Mouse (Mus musculus) embryo, embryonic 9.5 days (tissue): ENCODE results near the gene Grk5.
"Not testable (repeated sequence)": the region's sequence is repeated elsewhere in the genome, so short reads cannot be mapped to it uniquely, and the experiment has no call there.

ENCODE experiments used
- DNase-seq: peaks from one replicate; pipeline ENCODE4 v3.0.0-alpha.2; 2017; ENCODE audit errors: extremely low spot score

Gene Grk5

DNA sequence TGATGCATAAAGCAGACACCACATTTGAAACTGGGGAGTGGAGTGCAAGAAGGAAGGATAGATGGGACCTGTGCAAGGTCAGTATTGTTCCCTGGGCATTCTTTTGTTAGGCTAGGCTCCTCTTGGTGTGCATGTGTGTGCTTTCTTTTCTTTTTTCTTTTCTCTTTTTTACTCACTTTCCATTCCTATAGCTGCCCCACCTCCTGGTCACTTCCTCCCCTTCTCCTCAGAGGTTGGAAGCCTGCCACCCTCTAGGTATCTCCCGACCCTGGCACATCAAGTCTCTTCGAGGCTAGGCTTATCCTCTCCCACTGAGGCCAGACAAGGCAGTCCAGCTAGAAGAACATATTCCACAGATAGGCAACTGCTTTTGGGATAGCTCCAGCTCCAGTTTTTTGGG, 22.1 kb downstream of the Grk5 start:
- DNase-seq = no peak

DNA sequence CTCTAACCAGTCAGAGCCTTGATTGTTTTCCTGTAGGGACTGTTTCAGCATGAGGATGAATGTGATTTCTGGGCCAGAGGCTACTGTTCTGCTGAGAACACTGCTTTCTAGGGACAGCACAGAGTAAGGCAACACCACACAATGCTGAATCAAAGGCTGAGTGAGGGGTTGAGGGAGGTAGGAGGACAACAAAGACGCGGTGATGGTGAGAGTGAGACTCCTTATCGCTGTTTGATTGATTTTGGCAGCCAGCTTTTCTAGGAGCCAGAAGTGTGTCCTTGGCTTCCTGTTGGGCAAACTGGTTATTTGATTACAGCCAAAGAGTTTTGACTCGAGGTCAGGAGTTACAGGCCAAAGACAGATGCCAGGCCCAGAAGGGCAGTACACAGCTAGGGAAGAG, 25.7 kb downstream of the Grk5 start:
- DNase-seq = no peak

DNA sequence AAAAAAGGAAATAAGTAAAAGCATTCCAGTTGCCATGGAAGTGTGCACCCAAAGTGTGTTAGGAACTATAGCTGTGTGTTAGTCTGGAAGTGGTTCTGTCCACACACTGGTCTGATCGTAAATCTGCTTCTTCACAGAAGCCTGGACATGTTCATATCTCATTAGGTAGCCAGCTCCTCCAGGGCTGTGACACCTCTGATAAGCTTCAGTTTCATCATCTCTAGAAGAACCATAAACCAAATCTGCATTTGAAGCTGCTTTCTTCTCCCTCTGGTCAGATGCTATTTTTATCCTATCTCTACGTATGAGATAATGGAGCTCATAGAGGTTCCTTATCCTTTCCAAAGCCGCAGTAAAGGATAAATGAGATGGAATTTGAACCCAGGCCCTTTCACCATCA, 26.3 kb downstream of the Grk5 start:
- no peak for DNase-seq

DNA sequence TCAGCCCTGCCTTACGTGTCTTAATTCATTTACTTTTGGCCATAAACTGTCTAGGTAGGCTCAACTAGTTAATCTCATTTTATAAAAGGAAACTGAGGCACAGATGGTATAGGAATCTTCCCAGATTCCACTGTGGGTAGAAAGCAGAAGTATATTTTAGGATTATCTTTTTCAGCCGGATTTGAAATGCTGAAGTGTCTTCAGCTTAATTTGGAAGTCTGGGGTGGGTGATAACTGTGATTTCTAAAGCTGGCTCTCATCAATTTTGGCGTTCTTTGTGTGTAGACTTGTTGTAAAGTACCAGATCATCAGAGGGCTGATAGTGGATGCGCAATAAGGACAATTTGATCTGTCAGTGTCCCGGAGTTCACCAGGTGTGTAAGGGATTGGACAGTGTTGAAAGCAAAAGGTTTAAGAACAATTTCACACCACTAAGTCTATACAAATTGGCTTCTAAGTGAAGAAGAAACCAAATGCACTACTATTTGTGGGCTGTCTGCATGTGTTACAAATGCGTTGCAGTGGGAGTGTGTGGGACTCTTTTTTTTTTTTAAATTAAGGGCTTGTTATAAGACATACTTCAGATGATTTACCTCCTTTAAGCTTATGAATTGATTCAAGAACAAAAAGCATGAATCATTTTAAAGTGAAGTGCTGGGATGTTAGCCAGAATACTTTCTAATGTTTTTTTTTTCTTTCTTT, 27.5 kb downstream of the Grk5 start:
- no peak for DNase-seq

DNA sequence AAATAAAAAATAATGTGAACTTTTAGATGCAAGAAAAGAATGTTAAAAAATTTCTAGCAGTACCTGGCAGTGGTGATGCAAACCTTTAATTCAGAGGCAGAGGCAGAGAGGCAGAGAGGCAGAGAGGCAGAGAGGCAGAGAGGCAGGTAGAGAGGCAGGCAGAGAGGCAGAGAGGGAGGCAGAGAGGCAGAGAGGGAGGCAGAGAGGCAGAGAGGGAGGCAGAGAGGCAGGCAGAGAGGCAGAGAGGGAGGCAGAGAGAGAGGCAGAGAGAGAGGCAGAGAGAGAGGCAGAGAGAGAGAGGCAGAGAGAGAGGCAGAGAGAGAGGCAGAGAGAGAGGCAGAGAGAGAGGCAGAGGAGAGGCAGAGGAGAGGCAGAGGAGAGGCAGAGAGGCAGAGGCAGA, 35.0 kb downstream of the Grk5 start:
- DNase-seq = not testable (repeated sequence)

DNA sequence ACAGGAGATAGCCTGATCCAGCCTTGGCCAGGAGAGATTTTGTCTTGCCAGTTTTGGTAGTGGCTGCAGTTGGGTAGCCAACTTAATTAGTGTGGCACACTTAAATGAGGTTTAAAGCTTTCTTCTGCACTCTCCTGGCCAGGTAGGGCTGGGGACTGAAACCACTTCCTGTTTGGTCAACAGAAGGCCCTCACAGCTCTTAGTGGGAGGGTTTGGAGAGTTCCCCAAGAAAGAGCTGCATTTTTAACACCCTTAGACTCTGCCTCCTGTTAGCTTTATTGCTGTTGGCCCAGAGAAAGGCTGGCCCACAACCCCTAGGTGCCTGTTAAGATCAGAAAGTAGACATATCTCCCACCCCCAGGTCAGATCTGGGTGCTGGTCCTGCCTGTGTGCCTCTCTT, 45.5 kb downstream of the Grk5 start:
- no peak for DNase-seq

DNA sequence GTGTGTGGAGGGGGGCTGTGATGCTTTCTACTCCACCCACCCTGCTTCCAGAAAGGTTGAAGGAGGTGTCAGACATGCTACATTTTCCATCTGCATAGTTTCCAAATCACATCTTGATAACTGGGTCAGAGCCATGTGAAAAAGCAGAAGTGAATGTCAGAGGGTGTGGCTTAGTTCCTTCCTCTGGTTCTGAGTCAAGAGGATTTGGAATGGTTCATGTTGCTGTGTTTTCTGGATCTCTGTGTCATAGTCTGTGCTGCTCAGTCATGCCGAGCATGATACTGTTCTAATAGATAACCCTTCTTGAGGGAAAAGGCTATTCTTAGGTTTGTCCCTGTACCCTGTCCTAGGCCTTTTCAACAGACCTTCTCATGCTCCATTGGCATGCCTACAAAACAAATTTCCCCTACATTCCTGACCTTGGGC, 50.4 kb downstream of the Grk5 start:
- no peak for DNase-seq

DNA sequence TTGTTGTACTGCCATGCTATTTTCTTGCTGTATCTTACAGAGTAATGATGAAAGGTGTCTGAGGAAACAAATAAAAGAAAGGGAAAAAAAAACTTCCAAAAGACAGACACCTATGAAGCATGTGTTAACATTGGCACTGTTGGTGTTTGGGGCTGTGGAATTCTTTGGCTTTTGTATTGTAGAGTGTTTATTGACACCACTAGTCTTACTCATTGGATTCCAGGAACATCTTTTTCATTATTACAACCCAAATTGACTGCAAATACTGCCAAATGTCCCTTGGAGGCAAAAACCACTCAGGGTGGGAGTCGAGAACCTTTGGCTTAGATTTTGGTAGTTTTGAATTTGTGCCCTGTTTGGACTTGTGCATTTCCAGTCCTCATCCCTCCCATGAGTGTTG, 51.3 kb downstream of the Grk5 start:
- DNase-seq = no peak

DNA sequence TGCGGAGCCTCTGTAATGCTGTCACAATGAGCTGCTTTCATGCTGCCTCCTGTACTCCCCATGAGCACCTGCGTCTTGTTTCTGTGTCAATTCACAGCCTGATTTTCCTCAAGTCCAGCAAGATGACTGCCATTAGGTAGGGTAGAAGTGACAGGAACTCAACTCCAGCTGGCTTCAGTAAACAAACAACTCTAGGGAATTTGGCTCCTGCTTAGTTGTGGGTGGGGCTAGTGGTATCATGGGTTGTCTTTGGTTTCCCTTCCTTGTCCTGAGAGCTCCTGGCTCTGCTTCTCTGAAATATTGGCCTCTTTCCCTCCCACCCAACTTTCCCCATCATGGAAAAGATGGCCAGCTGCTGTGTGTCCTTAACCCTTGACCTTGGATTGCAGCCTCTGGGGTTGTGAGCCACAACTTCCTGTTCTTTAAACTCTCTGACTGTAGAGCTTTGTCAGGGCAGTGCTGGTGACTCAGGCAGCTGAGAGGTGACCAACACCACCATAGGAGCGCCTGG, 56.3 kb downstream of the Grk5 start:
- DNase-seq = peak; percentile 32

DNA sequence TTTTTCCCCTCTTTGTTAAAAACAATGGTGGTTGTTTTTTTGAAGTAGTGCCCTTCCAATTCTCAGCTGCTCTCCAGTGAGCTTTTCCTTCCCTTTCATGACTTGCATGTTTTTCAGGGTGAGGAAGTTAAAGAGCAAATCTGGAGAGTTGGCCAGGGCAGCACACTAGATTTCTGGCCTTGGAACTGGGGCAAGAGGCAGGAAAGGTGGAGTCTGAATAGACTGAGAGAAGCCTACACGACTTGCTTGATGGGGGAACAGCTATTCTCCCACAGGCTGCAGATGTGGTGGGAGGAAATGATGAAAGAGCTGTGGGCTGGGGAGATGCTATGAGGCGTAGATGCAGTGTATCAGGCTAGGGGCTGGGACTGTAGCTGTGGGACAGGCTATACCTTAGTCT, 57.1 kb downstream of the Grk5 start:
- DNase-seq = no peak

DNA sequence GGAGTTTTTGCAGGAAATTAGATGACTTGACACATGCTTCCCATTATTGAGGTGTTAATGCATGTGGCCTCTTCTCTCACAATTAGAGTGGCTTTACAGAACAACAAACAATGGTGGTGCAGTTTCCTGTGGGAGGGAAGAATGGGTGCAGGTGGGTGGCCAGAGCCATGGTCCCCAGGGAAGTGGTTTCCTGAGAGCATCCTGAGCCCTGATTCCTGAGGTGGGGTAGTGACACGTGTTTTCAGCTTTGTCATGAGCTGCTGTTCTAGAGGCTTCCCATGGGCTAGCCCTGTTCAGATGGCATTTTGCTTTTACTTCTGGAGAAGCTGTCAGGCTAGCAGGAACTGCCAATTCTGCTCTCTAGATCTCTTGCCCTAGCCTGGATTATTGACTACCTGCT, 59.4 kb downstream of the Grk5 start:
- DNase-seq = no peak

DNA sequence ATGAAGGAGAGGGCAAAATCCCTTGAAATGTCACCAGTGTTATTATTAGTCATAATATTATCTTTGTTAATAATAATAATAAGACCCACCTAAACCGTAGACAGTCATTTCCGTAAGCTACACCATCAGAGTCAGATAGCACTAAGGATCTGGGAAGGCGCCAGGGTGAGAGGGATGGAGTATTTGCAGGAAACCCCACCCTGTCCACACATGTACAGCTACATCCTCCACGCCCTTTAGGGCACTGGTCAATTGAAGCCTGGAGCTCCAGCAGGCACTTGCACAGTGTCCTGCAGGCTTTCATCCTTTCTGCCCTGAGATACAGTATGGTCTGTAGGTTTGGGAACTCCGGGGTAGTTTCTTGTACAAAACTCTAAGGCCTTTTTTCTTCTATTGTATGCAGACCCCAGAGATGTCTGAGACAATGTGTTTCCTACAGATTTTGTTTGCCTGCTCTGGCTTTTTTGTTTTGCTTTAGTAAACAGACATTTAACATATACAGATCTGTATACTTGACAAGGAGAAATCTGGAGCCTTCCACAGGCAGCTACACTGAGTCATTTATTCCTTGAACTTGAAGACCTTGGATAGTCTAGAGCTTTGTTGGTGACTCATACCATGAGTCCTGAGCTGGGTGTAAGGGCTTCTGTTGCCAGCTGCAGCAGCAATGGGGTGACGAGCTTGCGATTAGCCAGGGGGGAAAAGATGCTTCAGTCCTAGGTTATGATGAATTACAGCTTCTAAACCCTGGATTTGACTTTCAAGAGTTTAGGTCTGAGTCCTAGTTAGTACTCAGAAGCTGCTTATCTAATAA, 60.7 kb downstream of the Grk5 start:
- no peak for DNase-seq

DNA sequence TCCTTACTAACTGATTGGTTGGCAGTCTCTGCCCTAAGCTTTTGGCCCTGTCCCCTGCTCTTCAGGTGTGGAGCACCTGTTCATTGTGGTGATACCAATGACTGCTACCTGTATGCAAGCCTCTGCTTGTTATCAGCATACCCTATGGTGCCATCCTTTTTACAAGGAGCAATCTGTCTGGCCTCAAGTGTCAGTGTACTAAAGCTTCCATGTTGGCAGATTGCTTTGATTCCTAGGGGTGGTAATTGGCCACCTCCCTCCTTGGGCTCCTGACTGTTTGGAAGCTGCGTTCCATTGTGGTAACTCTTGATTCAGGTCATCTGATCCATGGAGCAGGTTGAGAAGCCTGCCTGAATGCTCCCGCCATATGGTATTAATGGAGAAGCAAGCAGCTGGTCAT, 65.6 kb downstream of the Grk5 start:
- DNase-seq = no peak

DNA sequence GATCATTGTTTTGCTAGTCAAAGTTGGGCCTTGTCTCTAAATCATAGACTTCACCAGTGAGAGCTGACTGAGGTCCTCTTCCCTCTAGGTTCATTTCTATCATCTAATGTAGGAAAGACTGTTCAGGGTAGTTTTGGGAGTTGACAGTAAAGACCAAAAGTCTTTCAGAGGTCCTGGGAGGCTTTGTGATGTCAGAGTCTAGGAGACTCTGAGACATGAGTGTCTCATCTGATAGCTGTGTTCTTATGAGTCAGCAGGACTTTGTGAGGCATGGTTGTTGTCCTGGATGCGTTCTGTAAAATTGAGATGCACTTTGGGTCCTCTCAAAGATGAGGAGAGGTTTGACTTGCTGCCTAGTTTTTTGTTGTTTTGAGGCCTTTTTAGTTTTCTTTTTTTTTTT, 66.2 kb downstream of the Grk5 start:
- DNase-seq = no peak

DNA sequence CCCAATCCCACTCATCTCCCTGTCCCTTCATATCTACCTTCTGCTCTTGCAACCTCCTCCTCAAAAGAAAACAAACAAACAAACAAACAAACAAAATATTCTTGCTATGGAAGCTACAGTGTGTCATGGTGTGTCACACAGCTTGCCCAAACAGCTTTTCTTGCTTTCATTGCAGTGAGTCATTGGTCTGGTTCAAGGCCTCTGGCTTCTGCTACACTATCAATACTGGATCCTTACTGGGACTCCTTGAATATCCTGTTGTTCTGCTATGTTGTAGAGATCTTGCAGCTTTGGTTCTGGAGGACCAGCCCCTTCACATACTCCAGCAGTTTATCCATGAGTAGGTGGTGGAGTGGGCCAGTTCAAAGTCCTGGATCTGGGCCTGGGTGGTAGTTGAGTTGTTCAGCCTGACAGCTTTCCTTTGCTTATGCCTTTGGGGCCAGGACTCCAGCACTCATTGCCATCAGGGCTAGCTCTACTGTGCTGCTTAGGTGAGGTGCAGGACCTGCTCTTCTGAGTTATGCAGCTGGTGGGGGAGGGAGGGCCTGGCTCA, 66.7 kb downstream of the Grk5 start:
- DNase-seq = no peak

DNA sequence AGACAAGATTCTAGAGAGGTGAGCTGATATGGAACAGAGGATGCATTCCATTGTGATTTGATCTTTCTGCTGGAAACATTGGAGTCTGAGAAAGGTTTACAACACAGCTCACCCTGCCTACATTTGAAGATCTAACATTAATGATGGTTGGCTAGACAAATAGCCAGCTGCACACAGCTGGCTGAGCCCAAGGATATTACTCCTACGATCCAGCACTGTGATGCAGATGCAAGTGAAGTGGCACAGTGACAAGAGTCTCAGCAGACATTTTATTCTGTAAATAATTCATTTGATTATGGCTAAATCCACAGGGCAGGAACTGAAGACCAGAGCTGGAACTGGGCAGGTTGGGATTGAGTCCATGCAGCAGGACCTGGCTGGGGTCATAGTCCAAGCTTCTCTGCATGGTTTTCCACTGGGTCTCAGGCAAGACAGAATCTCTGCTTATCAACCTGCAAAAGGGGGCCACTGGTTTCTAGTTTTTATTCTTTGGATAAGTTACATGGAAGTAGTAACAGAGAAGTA, 70.2 kb downstream of the Grk5 start:
- DNase-seq = no peak

DNA sequence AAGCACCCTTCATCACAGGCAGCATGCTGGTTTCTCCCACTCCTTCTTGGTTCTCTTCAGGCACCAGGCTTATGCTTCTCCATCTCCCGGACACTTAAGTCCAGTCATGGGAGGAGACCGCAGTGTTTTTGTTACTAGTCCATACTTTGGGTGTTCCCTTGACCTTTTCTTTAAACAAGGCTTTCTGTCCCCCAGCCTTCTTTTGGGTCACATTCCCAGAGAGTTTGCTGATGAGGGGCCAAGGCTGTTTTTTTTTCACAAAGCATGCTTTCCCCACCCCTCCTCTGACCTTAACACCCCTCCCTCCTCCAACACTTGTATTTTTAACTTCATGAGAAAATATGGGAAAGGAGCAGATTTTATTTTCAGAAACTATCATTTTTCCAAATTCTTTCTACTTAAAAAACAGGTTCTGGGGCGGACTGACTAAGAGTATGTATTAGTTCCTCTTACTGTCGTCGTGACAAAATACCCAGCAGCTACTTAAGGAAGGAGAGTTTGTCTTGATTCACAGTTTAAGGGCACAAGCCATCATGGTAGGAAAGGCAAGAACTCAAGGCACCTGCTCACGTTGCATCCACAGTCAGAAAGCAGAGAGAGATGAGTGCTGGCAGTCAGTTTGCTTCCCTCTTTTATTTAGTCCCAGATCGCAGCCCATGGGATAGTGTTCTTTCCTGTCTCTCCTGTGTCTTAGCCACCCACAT, 73.0 kb downstream of the Grk5 start:
- no peak for DNase-seq

DNA sequence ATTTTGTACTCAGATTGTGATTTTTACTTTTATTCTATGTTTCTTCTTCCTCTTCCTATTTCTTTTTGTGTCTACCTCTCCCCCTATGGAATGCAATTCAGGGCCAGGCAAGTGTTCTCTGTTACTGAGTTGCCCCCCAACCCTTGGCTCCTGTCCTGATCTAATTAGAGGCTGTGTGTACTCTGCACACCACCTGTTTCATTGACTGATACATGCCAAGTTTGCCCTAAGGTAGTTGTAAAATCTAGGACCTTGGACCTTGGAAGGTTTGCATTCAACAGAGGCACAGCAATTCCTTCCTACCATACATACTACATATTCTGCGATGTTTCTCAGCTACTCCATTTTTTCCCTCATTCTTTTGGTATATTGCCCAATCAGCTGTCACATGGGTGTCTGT, 78.4 kb downstream of the Grk5 start:
- no peak for DNase-seq

DNA sequence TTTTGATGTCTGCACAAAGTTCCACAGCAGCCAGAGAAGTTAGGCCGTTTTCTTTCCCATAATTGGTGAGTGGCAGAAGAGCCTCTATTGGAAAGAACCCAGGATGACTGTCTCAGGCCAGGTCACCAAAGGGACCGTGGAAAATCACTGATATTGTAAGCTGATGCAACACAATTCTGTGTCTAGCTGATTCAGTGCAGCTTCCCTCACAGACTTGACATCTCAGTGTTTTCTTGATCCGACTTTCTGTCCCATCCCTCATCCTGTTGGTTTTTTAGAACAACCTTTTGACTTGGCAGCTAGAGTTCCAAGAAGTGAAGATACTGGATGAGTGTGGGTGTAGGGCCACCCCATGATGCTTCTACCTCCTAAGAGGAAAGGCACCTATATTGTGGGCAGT, 80.9 kb downstream of the Grk5 start:
- no peak for DNase-seq

DNA sequence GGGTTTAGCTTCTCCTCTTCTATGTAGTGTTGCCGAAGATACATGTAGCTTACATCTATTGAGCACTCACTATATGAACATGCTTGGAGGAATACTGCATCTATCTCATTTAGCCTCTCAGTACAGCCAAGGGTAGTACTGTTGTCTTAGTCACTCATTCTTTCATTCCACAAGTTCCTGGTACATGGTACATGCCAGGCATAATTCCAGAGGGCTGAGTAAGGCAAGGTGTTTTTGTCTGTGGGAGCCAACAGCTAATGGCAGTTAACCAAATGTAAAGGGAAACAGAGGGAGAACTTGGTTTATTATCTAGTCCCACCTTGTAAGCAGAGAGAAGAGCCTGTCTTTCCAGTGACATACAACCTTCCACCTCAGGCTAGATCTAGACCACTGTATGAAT, 82.0 kb downstream of the Grk5 start:
- no peak for DNase-seq

DNA sequence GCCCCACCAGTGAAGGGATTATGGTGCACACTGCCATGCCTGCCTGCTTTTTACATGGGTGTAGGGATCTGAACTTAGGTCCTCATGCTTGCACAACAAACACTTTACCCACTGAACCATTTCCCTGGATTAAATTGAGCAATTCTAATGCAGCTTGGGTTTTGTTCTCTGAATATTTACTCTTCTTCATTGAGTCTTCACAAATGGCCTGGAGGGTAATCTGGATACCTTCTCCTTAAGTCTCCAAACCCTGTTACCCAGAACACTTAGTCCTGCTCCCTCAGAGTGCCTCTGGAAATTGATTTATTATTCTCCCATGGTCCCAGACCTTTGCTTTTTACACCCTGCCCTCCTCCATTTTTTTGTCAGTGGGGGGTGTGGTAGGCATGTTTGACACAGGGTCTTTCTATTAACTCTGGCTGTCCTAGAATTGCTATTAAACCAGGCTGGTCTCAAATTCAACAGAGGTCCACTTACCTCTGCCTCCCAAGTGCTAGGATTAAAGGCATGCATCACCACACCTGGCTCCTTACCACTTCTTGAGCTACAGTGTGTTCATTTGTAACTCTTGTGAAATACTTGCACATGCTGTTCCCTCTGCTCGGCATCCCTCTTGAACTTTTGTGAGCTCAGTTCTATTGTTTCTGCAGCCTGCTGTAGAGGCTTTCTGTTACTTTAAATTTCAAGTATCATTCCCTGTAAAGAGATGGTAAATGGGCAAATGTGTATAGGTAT, 82.9 kb downstream of the Grk5 start:
- no peak for DNase-seq
